ENCODE assay signal across 30 mouse cellular contexts in genomic region chr9:107831765-107832164, GRCm38 (mm10). TPM values are rescaled to one million over a fixed set of nuclear protein-coding genes. Genes with fewer than 3 reads are reported as not detected.
A peak's percentile ranks its signal among the peaks of the same experiment; 100 is the strongest.
DNase-seq lines count a peak whose midpoint lies in the region; ATAC-seq and TF ChIP-seq lines count a peak whose summit lies in the region.
"Had no signal": no experiment of that assay in that cellular context is flagged by ENCODE, and none has a peak within 500 bp of the region (broad histone marks: within the 10 kb centered on the region; RNA-seq: fewer than 3 reads in every experiment).

No protein-coding gene starts in this region.

- H3K9ac ChIP-seq in kidney, embryonic 15.5 days = no peak overlapping the region
- no peak overlapping the region for H3K9ac ChIP-seq in lung, postnatal 0 days (replicated peaks; ENCODE audit: low read depth)
- no peak overlapping the region for H3K9ac ChIP-seq in intestine, embryonic 15.5 days
- H3K9ac ChIP-seq: embryonic facial prominence, embryonic 12.5 days; forebrain, embryonic 15.5 days; heart, embryonic 13.5 days; hindbrain, embryonic 14.5 days; liver, embryonic 14.5 days; lung, embryonic 15.5 days; neural tube, embryonic 12.5 days had no signal

- H3K36me3 ChIP-seq in kidney, embryonic 15.5 days = peaks cover 69% of the 10 kb centered on the region
- H3K36me3 ChIP-seq in lung, postnatal 0 days (ENCODE audit: insufficient read depth, low read length) = peaks cover 15% of the 10 kb centered on the region; the same call in 1 of the 2 replicates
- 0 out of 2 replicates have a peak, but pooled peaks cover 3% of the 10 kb centered on the region for H3K36me3 ChIP-seq in intestine, embryonic 15.5 days

- TF ChIP-seq EP300 in lung, postnatal 0 days (IDR thresholded peaks at IDR 0.05) = no peak

- H3K27me3 ChIP-seq in kidney, embryonic 15.5 days = no peaks in the 10 kb centered on the region
- no peaks in the 10 kb centered on the region for H3K27me3 ChIP-seq in lung, postnatal 0 days (replicated peaks; ENCODE audit: insufficient read depth, low read length)
- no peaks in the 10 kb centered on the region for H3K27me3 ChIP-seq in intestine, embryonic 15.5 days (replicated peaks)
- H3K27me3 ChIP-seq: embryonic facial prominence, embryonic 12.5 days; forebrain, embryonic 15.5 days; heart, embryonic 13.5 days; lung, embryonic 15.5 days; neural tube, embryonic 12.5 days had no signal

- no peaks in the 10 kb centered on the region for H3K4me1 ChIP-seq in kidney, embryonic 15.5 days
- H3K4me1 ChIP-seq in lung, postnatal 0 days (ENCODE audit: insufficient read depth, low read depth, low read length) = no peaks in the 10 kb centered on the region
- H3K4me1 ChIP-seq in lung, adult 2 months (ENCODE audit: control insufficient read depth, insufficient read depth, low read length) = peaks cover 2% of the 10 kb centered on the region; the same call in 1 of the 2 replicates
- no peaks in the 10 kb centered on the region for H3K4me1 ChIP-seq in intestine, embryonic 15.5 days (replicated peaks)
- H3K4me1 ChIP-seq: embryonic facial prominence, embryonic 12.5 days; forebrain, embryonic 10.5 days; forebrain, embryonic 15.5 days; midbrain, embryonic 10.5 days; neural tube, embryonic 12.5 days had no signal

- no peak for ATAC-seq in kidney, embryonic 15.5 days (replicated peaks; ENCODE audit: low FRiP score)
- peak; percentile 41; the same call in 1 of the 2 replicates for ATAC-seq in lung, postnatal 0 days
- no peak for ATAC-seq in intestine, embryonic 15.5 days
- ATAC-seq: forebrain, embryonic 15.5 days; midbrain, embryonic 16.5 days had no signal

- TF ChIP-seq POLR2A in lung, adult 2 months (IDR thresholded peaks at IDR 0.05; ENCODE audit: borderline replicate concordance, extremely low read depth, low read depth, low read length) = no peak

- DNase-seq in kidney, adult 9 months = peak; percentile 9
- peak; percentile 65 for DNase-seq in lung, postnatal 0 days (ENCODE audit: low spot score)
- no peak for DNase-seq in lung, adult 2 months
- peak; percentile 64 for DNase-seq in 3T3-L1 (ENCODE audit: low read depth, low spot score)
- DNase-seq in lung, postnatal 36 days = peak; percentile 26
- DNase-seq: adrenal gland, adult 2 months; B cell, adult 2 months; cerebellum, adult 8-10 months; cerebellum, postnatal 36 days; gastrocnemius, postnatal 25 days; heart, adult 2 months; heart, postnatal 10 days; kidney, adult 8-10 months; right cerebral cortex, adult 18-20 months; spleen, adult 18-20 months; thymus, adult 18-20 months; thymus, postnatal 25 days had no signal

- no peak overlapping the region for H3K4me3 ChIP-seq in kidney, embryonic 15.5 days (replicated peaks)
- no peak overlapping the region for H3K4me3 ChIP-seq in lung, postnatal 0 days (ENCODE audit: low read depth, low read length)
- H3K4me3 ChIP-seq in lung, adult 2 months (replicated peaks; ENCODE audit: extremely low read depth, low read depth, low read length) = no peak overlapping the region
- H3K4me3 ChIP-seq in intestine, embryonic 15.5 days (replicated peaks) = no peak overlapping the region
- H3K4me3 ChIP-seq: embryonic facial prominence, embryonic 12.5 days; forebrain, embryonic 10.5 days; forebrain, embryonic 15.5 days; heart, adult 2 months; heart, embryonic 13.5 days; lung, embryonic 15.5 days; midbrain, embryonic 10.5 days; myocyte; neural tube, embryonic 12.5 days had no signal

- no peak overlapping the region for H3K4me2 ChIP-seq in kidney, embryonic 15.5 days
- no peak overlapping the region for H3K4me2 ChIP-seq in lung, postnatal 0 days (replicated peaks; ENCODE audit: low read depth, low read length)
- no peak overlapping the region for H3K4me2 ChIP-seq in intestine, embryonic 15.5 days (replicated peaks)
- H3K4me2 ChIP-seq: embryonic facial prominence, embryonic 12.5 days; forebrain, embryonic 15.5 days; heart, embryonic 13.5 days; hindbrain, embryonic 14.5 days; lung, embryonic 15.5 days; neural tube, embryonic 12.5 days had no signal

- no peaks in the 10 kb centered on the region for H3K9me3 ChIP-seq in kidney, embryonic 15.5 days (replicated peaks)
- no peaks in the 10 kb centered on the region for H3K9me3 ChIP-seq in lung, postnatal 0 days (ENCODE audit: low read length)
- H3K9me3 ChIP-seq in intestine, embryonic 15.5 days = no peaks in the 10 kb centered on the region
- H3K9me3 ChIP-seq: embryonic facial prominence, embryonic 12.5 days; forebrain, embryonic 10.5 days; forebrain, embryonic 15.5 days; heart, embryonic 13.5 days; lung, embryonic 15.5 days; midbrain, embryonic 10.5 days; neural tube, embryonic 12.5 days had no signal

- no peak overlapping the region for H3K27ac ChIP-seq in kidney, embryonic 15.5 days
- H3K27ac ChIP-seq in lung, postnatal 0 days (ENCODE audit: low read length) = no peak overlapping the region
- H3K27ac ChIP-seq in intestine, embryonic 15.5 days = no peak overlapping the region
- H3K27ac ChIP-seq: embryonic facial prominence, embryonic 12.5 days; forebrain, embryonic 10.5 days; forebrain, embryonic 15.5 days; heart, adult 2 months; heart, embryonic 13.5 days; hindbrain, embryonic 14.5 days; liver, embryonic 14.5 days; lung, embryonic 15.5 days; midbrain, embryonic 10.5 days; neural tube, embryonic 12.5 days had no signal

- TF ChIP-seq CTCF in lung, postnatal 0 days (IDR thresholded peaks at IDR 0.05) = no peak
- no peak for TF ChIP-seq CTCF in lung, adult 2 months (IDR thresholded peaks at IDR 0.05; ENCODE audit: insufficient read depth, low read length)

RNA-seq across cellular contexts. Expression of gene Rbm6, which starts 41.3 kb away (rescaled TPM):
- 79.0 and 82.1 TPM in 2 replicates for polyA plus RNA-seq in kidney, embryonic 15.5 days (2015; fragmentation: Nextera tagmentation; extraction: Ambion mirVana)
- polyA plus RNA-seq in lung, postnatal 0 days (2015; fragmentation: Nextera tagmentation; extraction: Ambion mirVana) = 35.6 and 40.9 TPM in 2 replicates
- 13.0 and 19.0 TPM in 2 replicates for polyA plus RNA-seq in lung, adult 2 months (2012; rRNA removed)
- 67.2 and 70.5 TPM in 2 replicates for polyA plus RNA-seq in intestine, embryonic 15.5 days (2015; fragmentation: Nextera tagmentation; extraction: Ambion mirVana)

RNA-seq across cellular contexts. Expression of gene Mon1a, which starts 56.2 kb away (rescaled TPM):
- 11.5 TPM in 2 replicates for polyA plus RNA-seq in kidney, embryonic 15.5 days (2015; fragmentation: Nextera tagmentation; extraction: Ambion mirVana)
- 12.3 and 12.8 TPM in 2 replicates for polyA plus RNA-seq in lung, postnatal 0 days (2015; fragmentation: Nextera tagmentation; extraction: Ambion mirVana)
- polyA plus RNA-seq in lung, adult 2 months (2012; rRNA removed) = 29.4 and 31.7 TPM in 2 replicates
- polyA plus RNA-seq in intestine, embryonic 15.5 days (2015; fragmentation: Nextera tagmentation; extraction: Ambion mirVana) = 18.5 and 20.7 TPM in 2 replicates
